ENCODE assay signal across 15 mouse cellular contexts in genomic region chrX:161032423-161032822, GRCm38 (mm10). TPM values are rescaled to one million over a fixed set of nuclear protein-coding genes. Genes with fewer than 3 reads are reported as not detected.
DNase-seq lines count a peak whose midpoint lies in the region; ATAC-seq and TF ChIP-seq lines count a peak whose summit lies in the region.
"Had no signal": no experiment of that assay in that cellular context is flagged by ENCODE, and none has a peak within 500 bp of the region (broad histone marks: within the 10 kb centered on the region; RNA-seq: fewer than 3 reads in every experiment).

No protein-coding gene starts in this region.

- ATAC-seq in kidney, postnatal 0 days (replicated peaks; ENCODE audit: low FRiP score, low read depth), result no peak
- no peak for ATAC-seq in kidney, embryonic 14.5 days (ENCODE audit: low FRiP score, low TSS enrichment)
- ATAC-seq: midbrain, embryonic 15.5 days had no signal

- H3K4me3 ChIP-seq in kidney, postnatal 0 days (replicated peaks; ENCODE audit: low read depth, low read length), result no peak overlapping the region
- no peak overlapping the region for H3K4me3 ChIP-seq in kidney, embryonic 14.5 days (ENCODE audit: low read length)
- H3K4me3 ChIP-seq: embryonic facial prominence, embryonic 12.5 days; midbrain, embryonic 15.5 days had no signal

- no peak overlapping the region for H3K27ac ChIP-seq in kidney, postnatal 0 days
- no peak overlapping the region for H3K27ac ChIP-seq in kidney, embryonic 14.5 days (ENCODE audit: low read depth, low read length)
- H3K27ac ChIP-seq: embryonic facial prominence, embryonic 12.5 days; liver, embryonic 14.5 days; midbrain, embryonic 15.5 days had no signal

- no peaks in the 10 kb centered on the region for H3K27me3 ChIP-seq in kidney, postnatal 0 days (ENCODE audit: insufficient read depth, low read length)
- H3K27me3 ChIP-seq in kidney, embryonic 14.5 days (ENCODE audit: control insufficient read depth, insufficient read depth, low read length), result no peaks in the 10 kb centered on the region
- H3K27me3 ChIP-seq: embryonic facial prominence, embryonic 12.5 days; midbrain, embryonic 15.5 days had no signal

- peak; percentile 3 for DNase-seq in adrenal gland, postnatal 10 days
- DNase-seq in adrenal gland, postnatal 4 days (ENCODE audit: low spot score in 2 of 2), result no peak
- peak; percentile 9 for DNase-seq in kidney, postnatal 0 days (ENCODE audit: low spot score)
- peak; percentile 7 for DNase-seq in thymus, postnatal 0 days (ENCODE audit: low spot score)
- no peak for DNase-seq in thymus, postnatal 36 days
- DNase-seq in thymus, postnatal 4 days, result peak; percentile 33
- no peak for DNase-seq in cerebellum, adult 11 months
- DNase-seq: heart, adult 11 months; heart, postnatal 4 days; kidney, adult 9 months; right cerebral cortex, postnatal 25 days had no signal

- 65% methylated on average over 2 of the region's 2 CpGs for WGBS in kidney, postnatal 0 days
- WGBS in kidney, embryonic 14.5 days, result 54% methylated on average over 2 of the region's 2 CpGs

- no peak overlapping the region for H3K9ac ChIP-seq in kidney, postnatal 0 days (ENCODE audit: low read depth, low read length)
- H3K9ac ChIP-seq in kidney, embryonic 14.5 days (ENCODE audit: low read depth, low read length), result no peak overlapping the region
- H3K9ac ChIP-seq: embryonic facial prominence, embryonic 12.5 days; liver, embryonic 14.5 days; midbrain, embryonic 15.5 days had no signal

- peak; percentile 57 for TF ChIP-seq CTCF in kidney, postnatal 0 days (IDR thresholded peaks at IDR 0.05; ENCODE audit: low read depth)

- H3K4me1 ChIP-seq in kidney, postnatal 0 days (replicated peaks; ENCODE audit: insufficient read depth, low read length), result no peaks in the 10 kb centered on the region
- no peaks in the 10 kb centered on the region for H3K4me1 ChIP-seq in kidney, embryonic 14.5 days (ENCODE audit: control insufficient read depth, insufficient read depth, low read length)
- H3K4me1 ChIP-seq: embryonic facial prominence, embryonic 12.5 days; midbrain, embryonic 15.5 days had no signal

- no peaks in the 10 kb centered on the region for H3K9me3 ChIP-seq in kidney, postnatal 0 days (replicated peaks; ENCODE audit: low read length)
- no peaks in the 10 kb centered on the region for H3K9me3 ChIP-seq in kidney, embryonic 14.5 days (ENCODE audit: control insufficient read depth, low read length)
- H3K9me3 ChIP-seq: embryonic facial prominence, embryonic 12.5 days; midbrain, embryonic 15.5 days had no signal

- no peaks in the 10 kb centered on the region for H3K36me3 ChIP-seq in kidney, postnatal 0 days (ENCODE audit: insufficient read depth, low read length)
- H3K36me3 ChIP-seq in kidney, embryonic 14.5 days (ENCODE audit: control insufficient read depth, insufficient read depth, low read length), result no peaks in the 10 kb centered on the region
- H3K36me3 ChIP-seq: embryonic facial prominence, embryonic 12.5 days; midbrain, embryonic 15.5 days had no signal

- H3K4me2 ChIP-seq in kidney, postnatal 0 days (ENCODE audit: low read length), result no peak overlapping the region
- no peak overlapping the region for H3K4me2 ChIP-seq in kidney, embryonic 14.5 days (replicated peaks; ENCODE audit: low read depth, low read length)
- H3K4me2 ChIP-seq: embryonic facial prominence, embryonic 12.5 days; midbrain, embryonic 15.5 days had no signal

RNA-seq across cellular contexts. Expression of gene Cdkl5, which starts 37.9 kb away (rescaled TPM):
- 10 to 100 TPM; 10.0 to 10.9 TPM for total RNA-seq in adrenal gland, postnatal 10 days (2021)
- 10 to 100 TPM; 12.2 to 15.2 TPM for total RNA-seq in adrenal gland, postnatal 4 days (2021)
- polyA plus RNA-seq in kidney, postnatal 0 days (2015; fragmentation: Nextera tagmentation; extraction: Ambion mirVana), result 1.5 and 1.8 TPM in 2 replicates
- 2.5 and 2.8 TPM in 2 replicates for polyA plus RNA-seq in kidney, embryonic 14.5 days (2014; fragmentation: Nextera tagmentation; extraction: Ambion mirVana)
- 0.48 and 0.55 TPM in 2 replicates for polyA plus RNA-seq in thymus, postnatal 0 days (2015; fragmentation: Nextera tagmentation; extraction: Ambion mirVana)

Comparison
In these comparisons a context has a peak if more than half of its experiments do, and no peak if none do; other contexts are left out.
1. DNase-seq: peak in adrenal gland, postnatal 10 days (single experiment), kidney, postnatal 0 days (single experiment), thymus, postnatal 0 days (single experiment) and thymus, postnatal 4 days (single experiment); none in adrenal gland, postnatal 4 days (0 of 2), thymus, postnatal 36 days (0 of 2) and cerebellum, adult 11 months (single experiment).